Mouse (Mus musculus) kidney, adult 2 months (tissue): ENCODE results near the gene Krtap31-1. TPM values are rescaled to one million over a fixed set of nuclear protein-coding genes. Genes with fewer than 3 reads are reported as not detected.
"Not testable (repeated sequence)": the region's sequence is repeated elsewhere in the genome, so short reads cannot be mapped to it uniquely, and the experiment has no call there.

Experiments
- DNase-seq: peaks from one replicate; pipeline ENCODE4 v3.0.0; 2021
- H3K27ac ChIP-seq: fragments of 200-500 bp; 2 replicates; pipeline ENCODE4 v1.5.1; 2012; ENCODE audit warnings: low read depth, low read length, control low read depth, inconsistent platforms; ENCODE audit not compliant: insufficient read depth
- H3K27me3 ChIP-seq: fragments of 200-500 bp; replicated peaks from 2 replicates; pipeline ENCODE4 v1.6.1; 2012; ENCODE audit warnings: mild to moderate bottlenecking, moderate library complexity, low read length, inconsistent platforms; ENCODE audit not compliant: control insufficient read depth, insufficient read depth
- H3K36me3 ChIP-seq: fragments of 200-500 bp; 2 replicates; pipeline ENCODE4 v1.6.1; 2012; ENCODE audit warnings: mild to moderate bottlenecking, moderate library complexity, low read length, inconsistent platforms; ENCODE audit not compliant: control insufficient read depth, insufficient read depth
- H3K4me1 ChIP-seq: fragments of 200-500 bp; 2 replicates; pipeline ENCODE4 v1.6.1; 2011; ENCODE audit warnings: low read length; ENCODE audit not compliant: control insufficient read depth, insufficient read depth
- H3K4me3 ChIP-seq: fragments of 200-500 bp; 2 replicates; pipeline ENCODE4 v1.5.1; 2011; ENCODE audit warnings: mild to moderate bottlenecking, low read depth, low read length, control low read depth; ENCODE audit not compliant: insufficient read depth
- CTCF ChIP-seq: fragments of 200-500 bp; conservative IDR thresholded peaks from 2 replicates; pipeline ENCODE4 v1.5.1; 2011; ENCODE audit warnings: low read depth, mild to moderate bottlenecking, control low read depth, low read length, moderate library complexity, mixed read lengths; ENCODE audit not compliant: insufficient read depth, insufficient read length
- POLR2A ChIP-seq: fragments of 200-500 bp; IDR thresholded peaks from one replicate; pipeline ENCODE4 v1.6.1; 2011; ENCODE audit warnings: low read depth, low read length, control low read depth
- WGBS: fragments of 180-500 bp; shearing (Covaris S2); methylation state at CpG from one replicate; pipeline ENCODE4 v1.1.7; 2018; 5-methylcytosine and 5-hydroxymethylcytosine counted together
- polyA plus RNA-seq: library from polyadenylated mRNA; depleted of rRNA; stranded (reverse); fragments of >200 nt; gene quantifications from 2 replicates; pipeline ENCODE4 v1.2.3, GENCODE M21; 2012; rRNA removed

Krtap31-1 gene
- not detected in 2 replicates for polyA plus RNA-seq

DNA sequence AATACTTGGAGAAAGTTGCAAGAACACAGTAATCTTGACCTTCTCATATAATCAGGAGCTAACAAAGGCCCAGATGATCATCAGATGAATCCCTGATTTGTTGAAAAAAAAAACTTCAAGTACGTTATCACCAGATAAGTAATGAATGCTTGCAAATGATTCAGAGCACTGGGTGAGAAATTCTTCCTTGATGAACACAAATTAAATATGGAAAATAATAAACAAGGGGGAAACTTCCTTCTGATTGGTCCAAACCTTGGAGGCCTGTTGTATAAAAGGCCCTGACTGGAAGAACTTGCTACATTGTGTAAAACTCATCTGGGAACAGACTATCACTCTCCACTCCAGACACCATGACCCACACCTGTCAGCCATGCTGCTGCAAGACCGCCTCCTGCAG, at the start of gene Krtap31-1:
Gene Krtap31-1, plus strand, starts transcription at position 301 of the 400 bp plus-strand sequence.
- no peak for DNase-seq
- H3K36me3 ChIP-seq, result no peaks in the 10 kb centered on the region
- H3K4me1 ChIP-seq, result no peaks in the 10 kb centered on the region
- no peaks in the 10 kb centered on the region for H3K27me3 ChIP-seq
- no peak within 1 kb of the TSS for H3K4me3 ChIP-seq
- WGBS, result 85% methylated on average over 2 of the region's 2 CpGs
- TF ChIP-seq CTCF (no peak), POLR2A (no peak)
- H3K27ac ChIP-seq, result no peak within 1 kb of the TSS

DNA sequence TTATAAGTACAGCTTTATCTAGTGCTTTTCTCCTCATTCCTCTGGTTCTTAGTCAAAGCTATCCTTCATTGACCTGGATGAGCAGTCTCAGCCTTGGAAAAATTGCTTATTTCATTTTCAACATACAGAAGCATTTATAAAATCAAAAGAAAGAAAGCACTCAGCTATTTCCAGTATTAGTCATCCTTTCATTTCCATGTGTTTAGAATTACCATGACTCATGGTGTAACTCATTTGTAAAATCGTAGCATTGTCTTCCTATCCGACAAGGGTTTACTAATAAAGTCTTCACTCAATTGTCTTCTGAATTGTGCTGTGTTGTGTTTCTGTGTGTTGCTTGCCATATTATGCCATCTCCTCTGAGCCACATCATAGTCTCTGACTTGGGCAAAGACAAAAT, 49.0 kb upstream of the Krtap31-1 start:
- no peaks in the 10 kb centered on the region for H3K36me3 ChIP-seq
- no peak overlapping the region for H3K27ac ChIP-seq
- TF ChIP-seq CTCF, result no peak
- no peak for TF ChIP-seq POLR2A
- H3K4me1 ChIP-seq, result no peaks in the 10 kb centered on the region
- H3K4me3 ChIP-seq, result no peak overlapping the region
- no peak for DNase-seq
- H3K27me3 ChIP-seq, result 0 out of 2 replicates have a peak, but pooled peaks cover 1% of the 10 kb centered on the region
- WGBS, result 81% methylated on average over 2 of the region's 2 CpGs

DNA sequence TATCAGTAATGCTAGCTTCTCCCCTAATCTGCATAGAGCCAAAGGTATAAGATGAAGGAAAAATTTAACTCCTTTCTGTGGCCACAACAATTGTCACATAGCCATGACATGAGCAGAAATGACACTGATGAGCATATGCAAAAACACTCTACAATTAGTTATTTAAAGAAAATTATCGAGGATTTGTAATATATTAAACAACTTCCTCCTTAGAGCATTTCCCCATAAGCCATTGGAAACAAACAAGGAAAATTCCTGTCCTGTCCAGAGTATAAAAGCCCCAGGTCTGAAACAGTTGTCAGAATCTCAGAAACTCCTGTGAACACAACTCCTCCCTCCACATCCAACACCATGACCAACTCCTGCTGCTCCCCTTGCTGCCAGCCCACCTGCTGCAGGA, 43.5 kb upstream of the Krtap31-1 start, which contains the start of gene Gm11559:
Gene Gm11559, plus strand, starts transcription at position 301 of the 400 bp plus-strand sequence.
- H3K27me3 ChIP-seq, H3K4me3 ChIP-seq, H3K27ac ChIP-seq, H3K4me1 ChIP-seq, DNase-seq, H3K36me3 ChIP-seq: not testable (repeated sequence)
- 59% methylated on average over 1 of the region's 1 CpGs for WGBS

DNA sequence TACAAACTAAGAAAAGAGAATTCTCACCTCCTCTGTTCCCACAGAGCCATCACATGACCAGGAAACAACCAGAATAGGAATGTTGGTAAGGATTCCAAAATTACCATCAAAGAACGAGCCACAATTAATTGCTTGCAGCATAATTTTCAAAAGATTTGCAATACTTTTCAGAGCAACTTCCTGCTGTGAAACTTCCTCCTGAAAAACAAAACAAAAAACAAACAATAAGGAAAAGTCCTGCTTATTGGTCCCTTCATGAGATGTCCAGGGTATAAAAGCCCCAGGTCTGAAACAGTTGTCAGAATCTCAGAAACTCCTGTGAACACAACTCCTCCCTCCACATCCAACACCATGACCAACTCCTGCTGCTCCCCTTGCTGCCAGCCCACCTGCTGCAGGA, 34.6 kb upstream of the Krtap31-1 start, which contains the start of gene Krtap9-1:
Gene Krtap9-1, plus strand, starts transcription at position 301 of the 400 bp plus-strand sequence.
- WGBS, result 56% methylated on average over 1 of the region's 1 CpGs
- H3K27ac ChIP-seq, H3K4me3 ChIP-seq, DNase-seq, H3K36me3 ChIP-seq, H3K27me3 ChIP-seq, H3K4me1 ChIP-seq: not testable (repeated sequence)

DNA sequence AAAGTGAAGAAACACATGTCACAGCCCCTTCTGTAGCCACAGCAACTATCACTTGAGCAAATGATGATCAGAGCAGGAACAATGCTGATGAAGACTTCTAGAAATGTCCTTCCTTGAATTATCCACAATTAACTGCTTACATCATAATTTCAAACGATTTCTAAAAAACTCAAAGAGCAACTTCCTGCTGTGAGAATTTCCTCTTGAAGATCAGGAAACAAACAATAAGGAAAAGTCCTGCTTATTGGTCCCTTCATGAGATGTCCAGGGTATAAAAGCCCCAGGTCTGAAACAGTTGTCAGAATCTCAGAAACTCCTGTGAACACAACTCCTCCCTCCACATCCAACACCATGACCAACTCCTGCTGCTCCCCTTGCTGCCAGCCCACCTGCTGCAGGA, 28.8 kb upstream of the Krtap31-1 start, which contains the start of gene Gm11567:
Gene Gm11567, plus strand, starts transcription at position 301 of the 400 bp plus-strand sequence.
- not testable (repeated sequence) for H3K4me1 ChIP-seq, H3K27ac ChIP-seq, H3K36me3 ChIP-seq, DNase-seq, H3K27me3 ChIP-seq, H3K4me3 ChIP-seq
- WGBS, result 45% methylated on average over 1 of the region's 1 CpGs

DNA sequence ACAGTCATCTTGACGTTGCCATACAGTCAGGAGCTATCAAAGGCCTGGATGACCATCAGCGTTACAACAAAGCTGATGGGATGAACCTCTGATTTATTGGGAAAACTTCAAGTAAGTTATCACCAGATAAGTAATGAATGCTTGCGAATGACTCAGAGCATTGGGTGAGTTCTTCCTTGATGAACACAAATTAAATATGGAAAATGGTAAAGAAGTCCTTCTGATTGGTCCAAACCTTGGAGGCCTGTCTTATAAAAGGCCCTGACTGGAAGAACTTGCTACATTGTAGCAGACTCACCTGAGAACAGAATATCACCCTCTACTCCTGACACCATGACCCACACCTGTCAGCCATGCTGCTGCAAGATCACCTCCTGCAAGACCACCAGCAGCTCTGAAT, 6.7 kb downstream of the Krtap31-1 start, which contains the start of gene Gm11565:
Gene Gm11565, plus strand, starts transcription at position 301 of the 400 bp plus-strand sequence.
- H3K4me3 ChIP-seq, result no peak within 1 kb of the TSS
- no peaks in the 10 kb centered on the region for H3K4me1 ChIP-seq
- TF ChIP-seq POLR2A (no peak), CTCF (no peak)
- H3K36me3 ChIP-seq, result no peaks in the 10 kb centered on the region
- WGBS, result 84% methylated on average over 3 of the region's 3 CpGs
- H3K27me3 ChIP-seq, result no peaks in the 10 kb centered on the region
- no peak within 1 kb of the TSS for H3K27ac ChIP-seq
- DNase-seq, result no peak

DNA sequence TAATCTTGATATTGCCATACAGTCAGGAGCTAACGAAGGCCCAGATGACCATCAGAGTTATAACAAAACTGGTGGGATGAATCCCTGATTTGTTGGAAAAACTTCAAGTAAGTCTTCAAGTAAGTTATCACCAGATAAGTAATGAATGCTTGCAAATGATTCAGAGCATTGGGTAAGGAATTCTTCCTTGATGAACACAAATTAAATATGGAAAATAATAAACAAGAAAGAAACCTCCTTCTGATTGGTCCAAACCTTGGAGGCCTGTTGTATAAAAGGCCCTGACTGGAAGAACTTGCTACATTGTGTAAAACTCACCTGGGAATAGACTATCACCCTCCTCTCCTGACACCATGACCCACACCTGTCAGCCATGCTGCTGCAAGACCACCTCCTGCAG, 28.3 kb downstream of the Krtap31-1 start, which contains the start of gene Krtap31-2:
Gene Krtap31-2, plus strand, starts transcription at position 301 of the 400 bp plus-strand sequence.
- no peak within 1 kb of the TSS for H3K27ac ChIP-seq
- no peaks in the 10 kb centered on the region for H3K36me3 ChIP-seq
- TF ChIP-seq CTCF (no peak), POLR2A (no peak)
- H3K4me1 ChIP-seq, result no peaks in the 10 kb centered on the region
- H3K4me3 ChIP-seq, result no peak within 1 kb of the TSS
- WGBS, result 82% methylated on average over 1 of the region's 1 CpGs
- no peaks in the 10 kb centered on the region for H3K27me3 ChIP-seq
- no peak for DNase-seq

DNA sequence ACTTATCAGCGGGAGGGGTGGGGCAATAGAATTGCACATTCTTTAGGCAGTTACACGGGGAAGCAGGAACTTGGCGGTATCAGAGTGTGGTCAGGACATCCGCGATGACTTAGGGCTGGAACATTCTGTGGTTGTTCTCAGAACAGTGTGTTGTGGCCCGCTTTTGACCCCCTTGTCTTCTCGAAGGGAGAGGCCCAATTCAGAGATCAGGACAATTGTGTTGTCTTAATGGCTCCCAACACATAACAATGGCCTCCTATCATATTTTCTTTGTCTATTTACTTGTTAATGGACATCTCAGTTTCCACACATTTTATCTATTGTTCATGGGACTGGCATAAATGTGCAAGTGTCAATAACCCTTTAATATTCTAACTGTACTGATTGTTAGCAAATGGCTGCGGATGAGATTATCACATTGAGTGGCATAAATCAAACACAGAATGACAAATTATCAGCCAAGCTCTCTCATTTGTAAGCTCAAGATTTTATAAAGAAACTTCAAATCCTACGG, 30.1 kb downstream of the Krtap31-1 start:
- DNase-seq, result no peak
- Histone ChIP-seq H3K36me3 (no peaks in the 10 kb centered on the region), H3K4me1 (no peaks in the 10 kb centered on the region), H3K4me3 (no peak overlapping the region), H3K27me3 (no peaks in the 10 kb centered on the region), H3K27ac (no peak overlapping the region)
- no peak for TF ChIP-seq POLR2A
- TF ChIP-seq CTCF, result no peak
- 84% methylated on average over 9 of the region's 9 CpGs for WGBS
